Mouse (Mus musculus): ENCODE data around the gene Thoc6. TPM values are rescaled to one million over a fixed set of nuclear protein-coding genes. Genes with fewer than 3 reads are reported as not detected.

Gene Thoc6
- 10 to 100 TPM; 11.0 to 11.2 TPM for total RNA-seq (2021)
- long read RNA-seq, experiment 1, partial matches to known transcripts, result 2 of 5 reads
- long read RNA-seq, experiment 1, other reads (novel, unspliced or antisense), result 0 of 5 reads
- long read RNA-seq, experiment 2, partial matches to known transcripts, result 0 of 4 reads
- long read RNA-seq, experiment 2, other reads (novel, unspliced or antisense), result 0 of 4 reads

GRCm38 (mm10) chr17:23673424-23674073 is at the start of gene Thoc6, which contains the start of gene Hcfc1r1:
TSS of gene Thoc6 (minus strand) at chr17:23673882.
TSS of gene Hcfc1r1 (plus strand) at chr17:23673596.
- DNase-seq, result peak; percentile 95 to 96

- no peak for DNase-seq
These were observed 48.9 kb upstream of the Thoc6 start, which contains the start of gene 1520401A03Rik for GRCm38 (mm10) chr17:23722376-23723125. TSS of gene 1520401A03Rik (minus strand) at chr17:23722783.

DNA sequence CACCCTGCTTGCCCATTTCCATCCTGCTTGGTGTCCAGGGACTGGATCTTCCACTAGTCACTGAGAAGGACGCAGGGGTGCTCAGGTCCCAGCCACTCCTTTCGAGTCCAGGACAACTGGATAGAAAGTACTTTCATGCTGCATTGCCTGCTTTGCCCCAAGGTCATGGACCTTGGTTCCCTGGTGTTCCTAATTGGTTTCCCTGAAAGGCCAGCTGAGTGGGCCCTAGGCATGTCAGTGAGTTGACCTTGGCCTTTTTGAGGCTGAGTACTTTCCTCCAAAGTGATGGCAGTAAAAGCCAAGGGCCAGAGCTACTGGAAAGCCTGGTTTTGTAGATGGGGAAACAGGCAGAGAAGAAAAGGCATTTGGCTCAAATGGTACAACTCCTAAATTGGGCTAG is 48.2 kb upstream of the Thoc6 start:
- DNase-seq, result no peak

DNA sequence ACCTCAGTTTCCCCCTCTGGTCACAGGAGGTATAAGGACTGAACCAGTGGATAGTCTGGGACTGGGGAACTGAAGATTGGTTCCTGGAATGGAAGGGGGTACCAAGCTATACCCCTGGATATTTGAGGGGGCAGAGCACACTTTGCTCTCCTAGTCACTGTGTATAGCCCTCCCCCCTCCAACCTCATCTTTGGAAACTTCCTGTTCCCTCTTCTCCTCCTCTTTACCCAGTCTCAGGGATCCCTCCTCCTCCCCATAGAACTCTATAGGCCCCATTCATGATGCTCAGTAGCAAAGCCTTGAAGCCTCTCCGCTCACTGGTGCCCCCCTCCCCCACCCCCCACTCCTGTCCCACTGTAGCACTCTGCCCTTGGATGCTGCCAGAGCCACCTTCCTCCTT is 45.8 kb upstream of the Thoc6 start:
- no peak for DNase-seq

GRCm38 (mm10) chr17:23717003-23717402 is 43.3 kb upstream of the Thoc6 start:
- DNase-seq, result no peak

DNA sequence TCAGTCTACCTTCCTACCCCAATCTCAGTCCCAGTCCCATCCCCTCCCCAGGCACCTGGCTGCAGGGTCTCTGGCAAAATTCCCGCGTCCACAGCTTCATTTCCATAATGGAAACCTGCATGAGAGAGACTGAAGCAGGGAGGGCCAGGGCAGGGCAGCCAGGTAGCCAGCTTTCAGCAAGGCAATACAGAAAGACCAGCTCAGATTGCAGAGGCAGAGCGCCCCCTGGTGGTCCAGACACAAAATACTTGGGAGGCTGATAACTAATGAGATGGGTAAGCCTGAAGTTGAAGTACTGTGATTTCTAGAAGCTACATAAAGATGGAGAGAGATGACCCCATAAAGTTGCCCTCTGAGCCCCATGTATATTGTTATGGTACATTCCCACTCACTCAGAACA is 32.5 kb upstream of the Thoc6 start:
- peak; percentile 58 to 82 for DNase-seq

- DNase-seq, result no peak
These were observed 31.9 kb upstream of the Thoc6 start for GRCm38 (mm10) chr17:23705525-23706104.

DNA sequence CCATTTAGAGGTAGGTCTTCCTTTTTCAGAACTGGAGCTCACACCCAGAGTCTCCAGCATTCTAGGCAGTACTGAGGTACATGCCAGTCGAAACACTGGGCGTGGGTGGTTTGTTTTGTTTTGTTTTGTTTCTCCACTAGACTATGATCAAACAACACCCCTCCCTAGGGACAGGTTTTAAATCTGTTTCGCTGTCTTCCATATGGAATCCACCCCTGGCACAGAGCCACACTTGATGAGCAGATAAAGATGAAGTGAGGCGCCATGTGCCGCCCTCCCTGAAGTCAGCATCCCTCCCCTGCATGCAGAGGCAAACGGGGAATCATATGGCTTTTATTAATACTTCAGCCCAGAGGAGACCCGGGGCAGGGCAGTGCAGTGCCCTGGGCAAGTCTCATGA is 31.1 kb upstream of the Thoc6 start:
- no peak for DNase-seq

DNA sequence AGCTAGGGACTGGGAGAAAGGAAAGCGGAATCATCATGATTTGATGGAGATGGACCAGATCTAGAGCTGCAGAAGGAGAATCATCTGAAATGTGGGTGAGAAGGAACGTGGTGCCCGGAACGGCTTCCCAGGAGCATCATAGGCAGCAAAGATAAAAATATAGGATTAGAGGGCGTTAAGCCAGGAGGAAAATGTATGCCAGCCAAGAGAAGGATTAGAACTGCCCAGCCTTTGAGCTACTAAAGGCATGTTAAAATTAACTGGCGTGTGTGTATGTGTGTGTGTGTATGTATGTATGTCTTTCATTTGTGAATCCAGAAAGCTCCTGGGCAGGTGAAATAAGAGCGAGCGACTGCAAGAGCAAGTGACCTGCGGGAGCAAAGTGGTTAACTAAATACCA is 29.6 kb upstream of the Thoc6 start:
- no peak for DNase-seq

- peak; percentile 92 to 94 for DNase-seq
These were observed 26.4 kb upstream of the Thoc6 start for GRCm38 (mm10) chr17:23700079-23700478.

DNA sequence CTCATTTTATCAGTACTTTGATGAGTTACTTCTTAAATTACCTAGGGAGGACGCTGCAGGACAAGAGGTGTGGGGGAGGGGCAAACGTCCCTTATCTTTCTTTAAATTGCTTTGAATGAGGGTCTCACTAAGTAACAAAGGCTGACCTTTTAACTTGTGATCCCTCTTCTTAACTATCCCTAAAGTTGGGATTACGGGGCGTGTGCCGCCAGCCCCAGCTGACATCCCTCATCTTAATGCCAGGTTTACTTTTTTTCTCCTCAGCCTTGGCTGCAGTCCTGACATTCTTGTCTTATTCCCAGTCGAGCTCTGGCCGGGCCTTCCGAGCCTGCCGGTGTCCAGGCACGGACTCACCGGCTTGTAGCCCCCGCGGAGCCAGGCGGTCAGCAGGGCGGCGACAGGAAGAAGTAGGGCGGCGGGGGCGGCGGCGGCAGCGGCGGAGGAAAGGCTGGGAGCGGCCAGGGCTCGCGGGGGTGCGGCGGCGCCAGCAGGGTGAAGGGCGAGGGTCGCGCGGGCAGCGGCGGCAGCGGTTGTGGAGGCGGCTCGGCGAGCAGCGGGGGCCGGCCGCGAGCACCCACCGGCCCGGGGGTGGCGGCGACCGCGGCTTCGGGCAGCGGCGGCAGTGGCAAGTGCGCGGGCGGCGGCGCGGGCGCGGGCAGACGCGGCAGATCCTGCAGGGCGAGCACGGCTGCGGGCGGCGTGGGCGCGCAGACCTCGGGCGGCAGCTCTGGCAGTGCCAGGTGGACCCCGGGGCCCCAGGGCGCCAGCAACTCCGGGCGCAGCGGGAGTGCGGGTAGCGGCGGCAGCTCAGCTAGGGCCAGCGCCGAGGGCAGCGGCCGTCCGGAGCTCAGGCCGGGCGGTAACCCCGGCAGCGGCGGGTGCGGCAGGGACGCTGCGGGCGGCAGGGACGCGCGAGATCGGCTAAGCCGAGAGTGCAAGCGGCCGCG is 25.7 kb upstream of the Thoc6 start:
- DNase-seq, result peak; percentile 66 to 79

DNA sequence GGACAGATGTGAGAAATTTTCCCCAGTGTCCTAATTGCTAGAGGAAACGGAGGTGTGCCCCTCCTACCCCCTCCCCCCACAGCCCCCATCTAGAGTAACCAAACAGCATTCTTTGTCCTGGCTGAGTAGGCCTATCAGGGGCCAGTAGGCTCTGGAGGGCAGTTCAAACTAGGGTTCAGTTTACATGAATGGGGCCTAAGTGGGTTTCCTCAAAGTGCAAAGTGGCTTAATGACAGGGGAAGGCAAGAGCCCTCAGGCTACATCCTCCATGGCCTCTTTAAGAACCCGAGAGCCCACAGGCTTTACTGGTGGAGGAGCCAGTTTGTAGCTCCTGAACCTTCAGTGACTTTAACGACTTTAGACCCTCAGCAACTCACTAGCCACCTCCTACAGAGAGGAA is 22.1 kb upstream of the Thoc6 start:
- no peak for DNase-seq

DNA sequence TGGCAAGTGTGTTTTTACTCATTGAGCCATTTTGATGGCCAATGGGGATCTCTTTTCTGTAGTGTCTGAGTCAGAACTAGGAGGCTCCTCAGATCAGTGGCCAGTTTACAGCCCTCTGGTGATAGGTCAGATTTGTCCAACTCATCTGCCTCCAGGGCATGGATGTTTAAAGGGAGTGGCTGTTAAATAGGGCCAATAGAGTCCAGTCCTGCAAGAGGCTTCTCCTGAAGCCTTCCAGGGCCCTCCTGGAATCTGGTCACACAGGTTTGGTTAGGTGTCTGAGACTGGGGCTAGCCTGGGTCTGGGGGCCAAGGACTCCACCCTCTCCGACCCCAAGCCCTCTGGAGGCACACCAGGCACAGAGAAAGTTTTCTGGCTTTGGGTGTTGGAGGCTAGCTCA is 20.8 kb upstream of the Thoc6 start:
- DNase-seq, result no peak

DNA sequence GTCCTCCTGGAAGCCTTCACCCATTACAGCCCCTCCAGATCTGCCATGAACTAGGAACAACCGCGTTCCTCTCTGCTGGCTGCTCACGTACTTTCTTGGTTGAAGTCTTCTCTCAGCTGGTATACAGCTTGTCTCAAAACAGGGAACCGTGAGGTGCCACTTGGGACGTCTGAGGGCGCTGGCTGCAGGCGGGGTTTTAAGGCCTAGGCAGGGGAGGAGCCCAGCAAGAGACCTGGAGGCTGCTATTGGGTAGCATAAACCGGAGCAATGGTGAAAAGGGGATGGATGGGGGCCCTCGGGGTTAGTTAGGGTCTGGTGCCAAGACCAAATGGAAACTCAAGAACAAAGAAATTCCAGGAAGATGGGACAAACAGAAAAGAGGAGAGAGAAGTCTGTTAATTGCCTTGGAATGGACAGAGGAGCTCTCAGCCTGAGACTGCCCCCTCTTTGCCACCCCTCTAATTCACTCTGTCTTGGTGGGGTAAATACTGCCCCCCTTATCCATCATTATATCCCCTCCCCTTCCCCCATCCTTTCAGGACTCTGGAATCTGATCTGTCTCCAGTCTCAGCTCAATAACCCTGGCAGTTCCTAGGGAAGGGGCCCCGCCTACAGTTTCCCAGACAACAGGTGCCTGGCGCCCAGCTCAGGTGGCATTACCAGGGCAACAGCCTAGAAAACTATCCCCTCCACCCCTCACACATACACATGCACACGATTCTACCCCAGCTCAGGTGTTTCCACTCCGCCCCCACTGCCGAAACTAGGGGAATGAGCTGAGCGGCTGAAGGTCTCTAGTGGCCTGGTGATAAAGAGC is 10.4 kb upstream of the Thoc6 start, which contains the start of gene Cldn9:
TSS of gene Cldn9 (minus strand) at position 171 of the 817 bp plus-strand sequence.
- no peak for DNase-seq

DNA sequence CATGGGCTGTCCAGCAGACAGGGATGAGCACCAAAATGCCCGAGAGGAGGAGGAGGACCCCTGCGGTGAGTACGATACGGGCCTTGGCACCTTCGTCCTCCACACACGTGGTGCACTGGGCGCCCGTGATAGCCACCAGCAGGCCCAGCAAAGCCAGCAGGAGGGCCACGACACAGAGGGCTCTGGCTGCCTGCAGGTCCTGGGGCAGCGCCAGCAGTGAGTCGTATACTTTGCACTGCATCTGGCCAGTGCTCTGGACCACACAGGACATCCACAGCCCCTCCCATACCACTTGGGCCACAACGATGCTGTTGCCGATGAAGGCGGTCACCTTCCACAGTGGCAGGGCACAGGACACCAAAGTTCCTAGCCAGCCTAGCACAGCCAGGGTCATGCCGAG is 9.5 kb upstream of the Thoc6 start:
- no peak for DNase-seq

- DNase-seq, result no peak
These were observed 8.8 kb upstream of the Thoc6 start for GRCm38 (mm10) chr17:23682530-23682929.

GRCm38 (mm10) chr17:23682092-23682491 is 8.4 kb upstream of the Thoc6 start:
- no peak for DNase-seq

DNA sequence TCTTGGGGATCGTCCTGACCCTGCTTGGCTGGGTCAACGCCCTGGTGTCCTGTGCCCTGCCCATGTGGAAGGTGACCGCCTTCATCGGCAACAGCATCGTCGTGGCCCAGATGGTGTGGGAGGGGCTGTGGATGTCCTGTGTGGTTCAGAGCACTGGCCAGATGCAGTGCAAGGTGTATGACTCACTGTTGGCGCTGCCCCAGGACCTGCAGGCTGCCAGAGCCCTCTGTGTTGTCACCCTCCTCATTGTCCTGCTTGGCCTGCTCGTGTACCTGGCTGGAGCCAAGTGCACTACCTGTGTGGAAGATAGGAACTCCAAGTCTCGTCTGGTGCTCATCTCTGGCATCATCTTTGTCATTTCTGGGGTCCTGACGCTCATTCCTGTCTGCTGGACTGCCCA is 7.4 kb upstream of the Thoc6 start:
- DNase-seq, result no peak

DNA sequence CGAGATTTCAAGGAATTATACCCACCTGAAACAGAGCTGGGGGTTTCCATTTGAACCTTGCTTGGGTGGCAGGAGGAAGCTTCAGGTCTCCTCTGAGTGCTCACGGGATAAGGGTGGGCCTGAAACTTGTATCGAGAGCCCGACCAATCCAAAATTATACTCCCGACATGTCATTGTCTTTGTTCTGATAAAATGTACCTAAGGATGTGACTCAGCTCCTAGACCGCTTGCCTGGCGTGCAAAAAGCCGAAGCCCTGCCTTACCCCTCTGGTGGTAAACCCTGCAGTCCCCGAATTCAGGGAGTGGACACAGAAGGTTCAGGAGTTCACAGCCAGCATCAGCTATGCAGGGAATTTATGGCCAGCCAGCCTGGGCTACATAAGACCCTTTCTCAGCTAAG is 6.7 kb upstream of the Thoc6 start:
- no peak for DNase-seq

- DNase-seq, result no peak
These were observed 5.6 kb upstream of the Thoc6 start, which contains the start of gene Cldn6 for GRCm38 (mm10) chr17:23679127-23679835. TSS of gene Cldn6 (plus strand) at chr17:23679249.

All from heart, adult 18-20 months (tissue).